Mouse (Mus musculus): Measurements from ENCODE around the gene Ddx10. TPM values are rescaled to one million over a fixed set of nuclear protein-coding genes. Genes with fewer than 3 reads are reported as not detected.

Gene Ddx10
- polyA plus RNA-seq, 1 experiment from 2014 or later, result 24.1 TPM

DNA sequence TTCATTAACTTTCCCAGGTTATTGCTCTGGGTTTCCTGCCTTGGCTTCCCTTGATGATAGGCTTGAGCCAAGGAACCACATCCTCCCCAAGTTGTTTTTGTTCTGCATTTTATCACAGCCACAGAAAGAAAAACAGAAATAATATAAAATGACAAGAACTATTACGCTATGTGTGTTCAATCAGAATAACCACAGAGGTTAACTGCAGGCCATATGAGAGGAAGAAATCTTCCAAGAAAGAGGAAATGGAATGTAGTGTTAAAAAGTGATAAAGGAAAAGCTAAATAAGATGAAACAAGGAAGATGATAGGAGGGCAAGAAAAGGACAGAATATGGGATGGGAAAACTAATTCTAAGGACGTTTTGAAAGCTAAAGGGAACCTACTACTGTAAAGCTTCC lies 117.4 kb downstream of the Ddx10 start:
- Histone ChIP-seq H3K9ac (ENCODE audit: low read length) (no peak overlapping the region), H3K27ac (ENCODE audit: low read length) (no peak overlapping the region), H3K4me2 (ENCODE audit: low read depth, low read length) (no peak overlapping the region), H3K27me3 (ENCODE audit: control insufficient read depth, insufficient read depth, low read length) (no peaks in the 10 kb centered on the region), H3K4me3 (replicated peaks; ENCODE audit: low read length) (no peak overlapping the region), H3K4me1 (ENCODE audit: control insufficient read depth, insufficient read depth, low read length) (no peaks in the 10 kb centered on the region), H3K36me3 (ENCODE audit: control insufficient read depth, insufficient read depth, low read length) (no peaks in the 10 kb centered on the region), H3K9me3 (replicated peaks; ENCODE audit: control insufficient read depth, low read length) (no peaks in the 10 kb centered on the region)
- ATAC-seq (ENCODE audit: insufficient read depth, low FRiP score), result no peak
- 72% methylated on average over 2 of the region's 2 CpGs for WGBS

DNA sequence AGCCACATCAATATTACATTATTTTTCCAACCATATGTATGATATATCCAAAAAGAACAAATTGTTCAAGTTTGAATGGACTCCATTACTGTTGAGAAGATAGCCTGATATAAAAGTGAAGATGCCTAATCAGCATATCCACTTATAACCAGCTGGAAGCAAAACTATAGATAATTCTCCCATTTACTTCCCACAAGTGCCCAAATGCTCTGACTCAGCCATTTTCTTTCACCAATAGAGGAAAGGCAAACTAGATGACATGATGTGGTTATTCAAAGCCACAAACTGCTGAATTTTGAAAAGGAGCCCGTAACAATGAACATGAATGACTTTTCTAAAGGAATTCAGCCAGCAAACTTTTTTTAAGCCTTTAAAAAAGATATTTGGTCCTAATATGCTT lies 146.8 kb downstream of the Ddx10 start:
- no peak overlapping the region for H3K4me3 ChIP-seq (replicated peaks; ENCODE audit: low read length)
- no peak overlapping the region for H3K4me2 ChIP-seq (ENCODE audit: low read depth, low read length)
- no peaks in the 10 kb centered on the region for H3K27me3 ChIP-seq (ENCODE audit: control insufficient read depth, insufficient read depth, low read length)
- H3K9me3 ChIP-seq (replicated peaks; ENCODE audit: control insufficient read depth, low read length), result no peaks in the 10 kb centered on the region
- WGBS, result 78% methylated on average over 1 of the region's 1 CpGs
- no peak overlapping the region for H3K9ac ChIP-seq (ENCODE audit: low read length)
- no peak overlapping the region for H3K27ac ChIP-seq (ENCODE audit: low read length)
- no peak for ATAC-seq (ENCODE audit: insufficient read depth, low FRiP score)
- no peaks in the 10 kb centered on the region for H3K4me1 ChIP-seq (ENCODE audit: control insufficient read depth, insufficient read depth, low read length)
- no peaks in the 10 kb centered on the region for H3K36me3 ChIP-seq (ENCODE audit: control insufficient read depth, insufficient read depth, low read length)

DNA sequence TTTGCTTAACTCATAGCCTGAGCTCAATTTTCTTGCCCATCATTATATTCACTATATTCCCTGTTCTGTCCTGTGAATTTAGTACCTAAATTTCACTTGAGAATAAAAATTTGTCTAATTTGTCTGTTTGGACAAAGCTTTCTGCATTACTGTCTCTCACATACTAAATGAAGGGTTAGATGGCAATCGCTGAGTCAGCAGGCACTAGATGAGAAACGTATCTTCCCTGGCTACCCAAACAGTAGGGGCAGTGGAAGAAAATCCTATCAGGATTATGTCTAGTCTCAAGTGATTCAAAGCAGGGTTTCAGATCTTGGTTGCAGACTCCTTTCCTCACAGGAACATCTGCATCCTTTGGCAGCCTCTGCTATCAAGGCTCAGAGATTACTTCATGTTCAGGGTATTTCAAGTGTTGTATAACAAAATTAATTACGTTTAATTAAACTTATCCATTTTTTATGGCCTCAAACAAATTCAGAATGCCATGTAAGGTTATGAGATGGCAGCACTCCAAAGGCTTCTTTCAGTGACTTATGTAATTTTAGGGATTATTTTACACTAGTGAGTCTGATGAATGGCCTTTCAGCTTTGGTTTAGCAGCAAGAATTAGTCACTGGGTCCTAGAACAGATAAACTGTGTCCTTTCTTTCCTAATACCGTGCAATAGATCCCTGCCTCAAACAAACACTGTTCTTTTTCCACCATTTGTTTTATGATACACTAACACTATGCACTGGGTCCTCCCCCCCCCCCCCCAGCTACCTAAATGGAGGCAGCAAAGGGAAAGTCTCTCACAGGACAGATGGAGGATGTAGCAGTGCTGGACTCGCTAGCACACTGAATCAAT lies 152.3 kb downstream of the Ddx10 start:
- Histone ChIP-seq H3K4me1 (ENCODE audit: control insufficient read depth, insufficient read depth, low read length) (no peaks in the 10 kb centered on the region), H3K4me2 (ENCODE audit: low read depth, low read length) (no peak overlapping the region), H3K9me3 (replicated peaks; ENCODE audit: control insufficient read depth, low read length) (no peaks in the 10 kb centered on the region), H3K36me3 (ENCODE audit: control insufficient read depth, insufficient read depth, low read length) (no peaks in the 10 kb centered on the region), H3K4me3 (replicated peaks; ENCODE audit: low read length) (no peak overlapping the region), H3K27ac (ENCODE audit: low read length) (no peak overlapping the region), H3K9ac (ENCODE audit: low read length) (no peak overlapping the region), H3K27me3 (ENCODE audit: control insufficient read depth, insufficient read depth, low read length) (no peaks in the 10 kb centered on the region)
- WGBS, result 50% methylated on average over 5 of the region's 5 CpGs
- ATAC-seq (ENCODE audit: insufficient read depth, low FRiP score), result no peak; the same call in 1 of the 2 replicates

DNA sequence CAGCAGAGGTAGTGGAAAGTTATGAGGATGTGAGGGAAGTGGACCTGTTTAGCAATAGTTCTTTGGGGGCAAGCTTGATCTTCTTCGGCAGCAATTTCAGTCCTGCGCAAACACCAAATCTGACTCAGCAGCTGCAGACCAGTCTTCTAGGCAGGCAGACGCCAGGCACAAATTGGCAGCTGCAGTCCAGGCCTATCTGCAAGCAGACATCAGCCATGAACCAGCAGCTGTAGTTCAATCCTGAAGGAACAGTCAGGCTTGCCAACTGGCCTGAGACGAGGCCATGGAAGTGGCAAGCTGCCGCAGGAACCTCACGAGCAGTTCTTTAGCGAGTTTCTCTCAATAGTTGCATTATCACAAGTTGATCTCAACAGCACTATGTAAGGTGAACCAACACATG lies 153.3 kb downstream of the Ddx10 start:
- no peak overlapping the region for H3K9ac ChIP-seq (ENCODE audit: low read length)
- no peak overlapping the region for H3K4me2 ChIP-seq (ENCODE audit: low read depth, low read length)
- no peak overlapping the region for H3K27ac ChIP-seq (ENCODE audit: low read length)
- H3K27me3 ChIP-seq (ENCODE audit: control insufficient read depth, insufficient read depth, low read length), result no peaks in the 10 kb centered on the region
- H3K4me1 ChIP-seq (ENCODE audit: control insufficient read depth, insufficient read depth, low read length), result no peaks in the 10 kb centered on the region
- H3K36me3 ChIP-seq (ENCODE audit: control insufficient read depth, insufficient read depth, low read length), result no peaks in the 10 kb centered on the region
- no peak for ATAC-seq (ENCODE audit: insufficient read depth, low FRiP score)
- 75% methylated on average over 7 of the region's 7 CpGs for WGBS
- no peaks in the 10 kb centered on the region for H3K9me3 ChIP-seq (replicated peaks; ENCODE audit: control insufficient read depth, low read length)
- no peak overlapping the region for H3K4me3 ChIP-seq (replicated peaks; ENCODE audit: low read length)

DNA sequence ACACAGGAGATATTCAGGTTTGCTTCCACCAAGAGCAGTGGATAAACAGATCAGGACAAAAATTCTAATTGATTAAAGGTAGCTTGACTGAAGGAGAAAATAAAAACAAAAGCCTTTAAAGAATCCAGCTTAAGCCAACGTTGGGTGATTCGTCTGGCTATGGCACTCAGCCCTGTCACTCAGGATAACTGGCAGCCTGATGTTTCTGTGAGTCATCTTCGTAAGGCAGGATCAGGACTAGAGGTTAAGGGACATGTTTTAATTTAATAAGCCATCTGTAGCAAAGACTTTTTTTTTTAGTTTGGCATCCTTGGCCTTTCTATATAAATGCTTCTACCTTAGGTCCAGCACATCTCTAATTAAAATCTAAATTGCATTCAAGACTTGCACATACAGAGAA lies 170.2 kb downstream of the Ddx10 start:
- Histone ChIP-seq H3K4me2 (ENCODE audit: low read depth, low read length) (no peak overlapping the region), H3K9me3 (replicated peaks; ENCODE audit: control insufficient read depth, low read length) (no peaks in the 10 kb centered on the region), H3K4me1 (ENCODE audit: control insufficient read depth, insufficient read depth, low read length) (no peaks in the 10 kb centered on the region), H3K27me3 (ENCODE audit: control insufficient read depth, insufficient read depth, low read length) (no peaks in the 10 kb centered on the region), H3K4me3 (replicated peaks; ENCODE audit: low read length) (no peak overlapping the region), H3K9ac (ENCODE audit: low read length) (no peak overlapping the region), H3K27ac (ENCODE audit: low read length) (no peak overlapping the region), H3K36me3 (ENCODE audit: control insufficient read depth, insufficient read depth, low read length) (no peaks in the 10 kb centered on the region)
- no peak for ATAC-seq (ENCODE audit: insufficient read depth, low FRiP score)
- 71% methylated on average over 3 of the region's 3 CpGs for WGBS

DNA sequence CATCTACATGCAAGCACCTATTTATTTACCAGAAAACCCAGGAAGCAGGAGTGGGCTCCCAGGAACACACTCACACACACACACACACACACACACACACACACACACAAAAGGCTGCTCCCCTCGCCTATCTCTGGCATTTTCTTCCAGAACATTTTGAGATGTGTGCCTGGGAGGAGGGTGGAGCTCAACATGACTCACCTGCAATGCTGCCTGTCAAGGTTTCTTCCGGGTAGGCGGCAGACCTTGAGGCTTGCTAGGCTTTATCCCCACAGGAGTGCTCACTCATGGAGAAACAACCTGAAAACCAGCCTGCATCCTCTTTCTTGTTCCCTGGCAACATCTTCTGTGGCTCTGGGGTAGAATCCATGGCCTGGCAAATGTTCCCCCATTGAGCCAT lies 171.9 kb downstream of the Ddx10 start:
- no peak for ATAC-seq (ENCODE audit: insufficient read depth, low FRiP score)
- Histone ChIP-seq H3K9me3 (replicated peaks; ENCODE audit: control insufficient read depth, low read length) (no peaks in the 10 kb centered on the region), H3K4me1 (ENCODE audit: control insufficient read depth, insufficient read depth, low read length) (no peaks in the 10 kb centered on the region), H3K27ac (ENCODE audit: low read length) (no peak overlapping the region), H3K4me3 (replicated peaks; ENCODE audit: low read length) (no peak overlapping the region), H3K4me2 (ENCODE audit: low read depth, low read length) (no peak overlapping the region), H3K27me3 (ENCODE audit: control insufficient read depth, insufficient read depth, low read length) (no peaks in the 10 kb centered on the region), H3K36me3 (ENCODE audit: control insufficient read depth, insufficient read depth, low read length) (no peaks in the 10 kb centered on the region), H3K9ac (ENCODE audit: low read length) (no peak overlapping the region)
- 60% methylated on average over 3 of the region's 3 CpGs for WGBS

DNA sequence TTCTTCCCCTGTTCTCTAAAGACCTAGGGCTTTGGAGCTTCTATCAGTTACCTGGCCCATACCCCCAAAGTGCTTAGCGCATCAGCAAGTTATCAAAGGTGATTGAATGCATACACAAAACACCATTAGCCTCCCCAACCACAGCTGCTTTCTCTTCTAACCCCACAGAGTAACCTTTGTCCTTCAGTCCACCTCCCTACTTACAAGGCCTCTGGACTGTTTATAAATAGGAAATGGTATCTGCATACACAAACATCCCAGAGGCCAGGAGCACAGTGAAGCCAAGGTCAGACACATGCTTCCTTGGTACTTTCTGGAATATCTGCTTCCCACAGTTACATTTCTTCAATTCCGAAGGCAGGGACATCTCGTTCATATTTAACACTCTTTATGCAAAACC lies 173.4 kb downstream of the Ddx10 start:
- no peaks in the 10 kb centered on the region for H3K4me1 ChIP-seq (ENCODE audit: control insufficient read depth, insufficient read depth, low read length)
- H3K9me3 ChIP-seq (replicated peaks; ENCODE audit: control insufficient read depth, low read length), result no peaks in the 10 kb centered on the region
- no peak overlapping the region for H3K4me2 ChIP-seq (ENCODE audit: low read depth, low read length)
- no peak overlapping the region for H3K9ac ChIP-seq (ENCODE audit: low read length)
- WGBS, result 64% methylated on average over 3 of the region's 3 CpGs
- H3K36me3 ChIP-seq (ENCODE audit: control insufficient read depth, insufficient read depth, low read length), result no peaks in the 10 kb centered on the region
- no peaks in the 10 kb centered on the region for H3K27me3 ChIP-seq (ENCODE audit: control insufficient read depth, insufficient read depth, low read length)
- no peak overlapping the region for H3K4me3 ChIP-seq (replicated peaks; ENCODE audit: low read length)
- no peak for ATAC-seq (ENCODE audit: insufficient read depth, low FRiP score)
- no peak overlapping the region for H3K27ac ChIP-seq (ENCODE audit: low read length)

DNA sequence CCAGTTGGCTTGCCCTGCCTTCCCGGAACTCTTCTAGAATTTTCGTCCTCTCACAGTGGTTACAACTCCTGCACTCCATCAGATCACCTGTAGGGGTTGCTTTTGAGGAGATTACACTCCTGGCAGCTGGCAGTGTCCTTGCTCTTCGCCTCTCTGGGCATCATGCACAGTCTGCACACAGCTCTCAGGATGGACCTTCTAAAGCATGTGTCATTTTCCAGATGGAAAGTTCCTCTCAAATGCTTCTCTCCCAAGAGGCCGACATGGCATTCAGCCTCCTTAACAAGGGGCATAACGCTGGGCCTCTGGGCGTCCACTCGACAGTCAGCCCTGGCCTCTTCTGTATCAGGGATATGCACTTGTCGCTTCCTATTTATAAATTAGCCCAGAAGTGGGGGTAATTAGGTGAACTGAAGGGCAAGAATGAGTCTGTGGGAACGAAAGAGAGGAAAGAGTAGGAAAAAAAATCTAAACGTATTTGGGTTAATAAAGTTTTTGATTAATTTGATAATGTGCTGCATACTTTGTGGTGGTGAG lies 174.2 kb downstream of the Ddx10 start:
- no peak for ATAC-seq (ENCODE audit: insufficient read depth, low FRiP score)
- H3K9ac ChIP-seq (ENCODE audit: low read length), result no peak overlapping the region
- no peaks in the 10 kb centered on the region for H3K9me3 ChIP-seq (replicated peaks; ENCODE audit: control insufficient read depth, low read length)
- no peak overlapping the region for H3K27ac ChIP-seq (ENCODE audit: low read length)
- WGBS, result 78% methylated on average over 10 of the region's 10 CpGs
- H3K4me2 ChIP-seq (ENCODE audit: low read depth, low read length), result no peak overlapping the region
- no peaks in the 10 kb centered on the region for H3K4me1 ChIP-seq (ENCODE audit: control insufficient read depth, insufficient read depth, low read length)
- H3K4me3 ChIP-seq (replicated peaks; ENCODE audit: low read length), result no peak overlapping the region
- H3K27me3 ChIP-seq (ENCODE audit: control insufficient read depth, insufficient read depth, low read length), result no peaks in the 10 kb centered on the region
- no peaks in the 10 kb centered on the region for H3K36me3 ChIP-seq (ENCODE audit: control insufficient read depth, insufficient read depth, low read length)

DNA sequence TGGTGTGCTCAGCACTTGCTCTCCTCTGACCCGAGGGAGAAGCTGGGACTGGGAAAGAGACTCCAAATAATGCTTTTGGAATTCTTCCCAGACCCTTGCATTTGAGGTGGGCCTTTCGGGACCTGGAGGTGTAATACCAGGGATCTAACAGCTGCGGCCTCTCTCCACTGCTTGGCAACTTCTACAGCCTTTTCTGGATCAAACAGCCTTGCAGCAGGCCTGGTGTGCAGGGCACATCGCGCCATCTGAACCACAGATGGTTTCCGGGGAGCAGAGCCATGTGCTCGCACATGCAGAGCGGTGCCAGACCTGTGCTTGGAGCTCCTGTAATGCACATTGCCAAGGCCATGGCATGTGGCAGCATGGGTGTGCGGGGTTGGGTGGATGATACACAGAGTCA lies 175.8 kb downstream of the Ddx10 start:
- no peak overlapping the region for H3K27ac ChIP-seq (ENCODE audit: low read length)
- no peak for ATAC-seq (ENCODE audit: insufficient read depth, low FRiP score)
- no peaks in the 10 kb centered on the region for H3K4me1 ChIP-seq (ENCODE audit: control insufficient read depth, insufficient read depth, low read length)
- no peak overlapping the region for H3K4me2 ChIP-seq (ENCODE audit: low read depth, low read length)
- WGBS, result 79% methylated on average over 9 of the region's 9 CpGs
- H3K9ac ChIP-seq (ENCODE audit: low read length), result no peak overlapping the region
- no peaks in the 10 kb centered on the region for H3K27me3 ChIP-seq (ENCODE audit: control insufficient read depth, insufficient read depth, low read length)
- no peak overlapping the region for H3K4me3 ChIP-seq (replicated peaks; ENCODE audit: low read length)
- H3K9me3 ChIP-seq (replicated peaks; ENCODE audit: control insufficient read depth, low read length), result no peaks in the 10 kb centered on the region
- H3K36me3 ChIP-seq (ENCODE audit: control insufficient read depth, insufficient read depth, low read length), result no peaks in the 10 kb centered on the region
